Mouse (Mus musculus) R1 (cell line): ENCODE data around the gene Olfr397.

Source experiments
- DNase-seq: peaks from one replicate; pipeline ENCODE4 v3.0.0-alpha.2; 2018; ENCODE audit warnings: low read depth, low spot score

Gene Olfr397

DNA sequence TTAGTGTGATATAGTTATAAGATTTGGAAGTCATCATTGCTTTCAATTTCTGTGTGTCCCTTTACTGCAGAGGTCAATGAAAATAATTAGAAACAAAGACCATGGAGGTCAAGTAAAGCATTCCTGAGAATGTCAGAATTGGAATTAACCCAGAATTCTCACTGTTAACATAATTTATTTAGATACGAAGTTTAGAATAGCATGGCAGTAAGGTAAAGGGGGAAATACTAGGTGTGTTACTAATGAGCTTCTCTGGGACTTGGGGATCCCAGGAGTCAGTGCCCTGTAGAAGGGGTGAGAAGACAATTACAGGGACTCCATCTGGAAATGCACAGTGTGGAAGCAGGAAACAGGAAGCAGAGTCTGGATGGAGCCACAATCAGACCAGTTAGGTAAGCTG, at the start of gene Olfr397:
TSS of gene Olfr397 (plus strand) at position 301 of the 400 bp plus-strand sequence.
- DNase-seq, result no peak

- no peak for DNase-seq
Measured at GRCm38 (mm10) chr11:73936377-73936776, 24.2 kb upstream of the Olfr397 start, which contains the start of gene Olfr23. Gene Olfr23, plus strand, starts transcription at chr11:73936677.

GRCm38 (mm10) chr11:73990307-73990706, 29.7 kb downstream of the Olfr397 start, which contains the start of gene Olfr398:
Gene Olfr398, minus strand, starts transcription at chr11:73990407.
- no peak for DNase-seq

DNA sequence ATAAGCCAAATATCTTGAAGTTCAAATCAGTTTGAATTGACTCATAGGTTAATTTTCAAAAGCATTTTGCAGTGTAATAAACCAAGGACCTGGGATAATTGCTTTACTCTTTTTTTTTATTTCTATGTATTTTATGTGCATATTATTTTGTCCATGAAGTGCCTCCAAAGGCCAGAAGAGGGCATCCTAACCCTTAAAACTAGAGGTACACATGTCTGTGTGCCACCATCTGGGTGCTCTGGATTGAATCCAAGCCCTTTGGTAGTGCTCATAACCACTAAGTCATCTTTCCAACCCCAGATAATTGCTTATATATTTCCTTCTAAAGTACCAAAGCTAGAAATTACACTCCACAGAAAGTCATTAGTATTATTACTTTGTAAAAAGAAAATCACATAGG, 32.5 kb downstream of the Olfr397 start:
- DNase-seq, result no peak
